Mouse (Mus musculus): ENCODE measurements around the gene Adgrl2.

Gene Adgrl2

DNA sequence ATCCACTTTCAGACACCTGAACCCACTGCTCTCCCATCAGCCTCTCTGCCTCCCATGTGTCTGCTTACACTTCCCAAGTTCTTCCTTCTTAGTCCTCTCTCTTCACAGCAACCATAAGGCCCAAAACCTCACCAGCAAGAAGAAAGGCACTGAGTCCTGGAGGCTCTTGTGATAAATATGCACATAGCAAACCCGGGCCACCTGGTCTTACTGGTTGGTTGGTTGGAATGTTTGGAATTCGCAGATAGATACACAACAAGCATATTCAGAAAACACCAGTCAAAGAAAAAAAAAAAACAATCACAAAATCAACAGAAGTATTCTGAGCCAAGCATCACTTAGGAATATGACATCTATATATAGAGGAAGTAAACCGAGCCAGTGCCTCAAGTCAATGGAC is 64.0 kb downstream of the Adgrl2 start:
- no peak for DNase-seq (ENCODE audit: low read depth in 2 of 2, low spot score in 2 of 2)

DNA sequence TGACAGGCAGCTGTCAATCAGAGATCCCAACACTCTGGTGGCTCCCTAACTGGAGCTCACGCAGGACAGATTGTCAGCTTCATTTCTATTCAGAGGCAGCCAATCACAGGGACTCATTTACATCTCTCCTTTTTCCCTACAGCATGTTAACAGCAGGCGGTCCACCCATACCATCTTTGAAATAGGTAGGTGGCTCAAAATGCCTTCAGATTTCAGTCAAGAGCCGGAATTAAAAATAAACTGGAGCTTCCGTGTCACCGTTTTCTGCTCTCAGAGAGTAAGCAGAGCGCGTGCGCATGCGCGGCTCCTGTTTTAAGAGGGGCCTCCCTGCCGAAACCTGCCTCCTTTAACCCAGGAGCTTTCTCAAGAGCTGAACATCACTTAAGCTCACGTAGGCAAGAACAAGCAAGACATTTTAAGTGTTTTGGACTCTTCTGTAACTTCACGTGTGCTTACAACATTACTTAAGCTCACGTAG is 67.7 kb downstream of the Adgrl2 start:
- DNase-seq (ENCODE audit: low read depth in 2 of 2, low spot score in 2 of 2), result no peak

DNA sequence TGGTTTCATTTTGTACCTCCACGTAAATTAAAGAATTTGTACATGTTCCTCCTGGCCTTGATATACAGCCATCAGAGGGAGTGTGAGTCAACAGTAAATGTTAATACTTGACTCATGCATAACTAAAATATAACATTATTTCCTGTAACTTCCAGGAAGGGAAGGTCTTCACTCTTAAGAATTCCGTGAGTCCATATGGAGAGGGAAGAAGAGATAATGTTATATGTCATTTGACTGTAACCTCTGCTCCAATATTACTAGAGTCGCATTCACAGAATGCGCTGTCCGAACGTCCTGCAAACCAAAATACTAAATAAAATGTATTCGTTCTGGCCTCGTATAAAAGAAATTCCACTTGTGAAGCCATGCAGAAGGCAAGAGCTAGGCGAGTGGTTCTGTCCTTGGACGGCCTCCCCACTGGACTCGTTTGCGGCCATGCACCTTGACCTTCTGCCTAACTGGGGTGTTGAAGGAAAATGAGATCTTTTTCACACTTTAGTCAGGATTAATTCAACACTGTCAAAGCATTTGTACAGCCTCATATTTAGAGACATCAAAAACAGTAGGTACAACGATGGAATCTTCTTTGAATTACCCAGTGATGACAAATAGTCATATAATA is 68.3 kb downstream of the Adgrl2 start:
- no peak for DNase-seq (ENCODE audit: low read depth in 2 of 2, low spot score in 2 of 2)

DNA sequence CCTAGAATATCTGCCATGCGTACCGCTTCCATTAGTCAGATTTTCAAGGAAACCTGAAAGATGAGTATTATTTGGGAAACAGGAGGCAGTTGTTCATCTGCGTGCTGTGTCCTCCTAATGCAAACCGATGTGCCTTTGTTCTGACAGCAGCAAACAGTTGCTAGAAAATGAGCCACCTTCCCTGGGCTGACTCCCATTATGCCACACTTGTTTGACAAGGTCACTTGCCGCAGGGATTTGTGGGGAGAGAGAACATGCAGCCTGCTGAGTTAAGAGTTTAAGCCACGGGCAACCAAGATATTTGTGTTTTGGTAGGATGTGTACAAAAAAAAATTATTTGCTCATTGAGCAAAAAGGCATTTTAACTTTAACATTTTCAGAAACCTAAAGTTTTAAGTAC is 69.5 kb downstream of the Adgrl2 start:
- no peak for DNase-seq (ENCODE audit: low read depth in 2 of 2, low spot score in 2 of 2)

DNA sequence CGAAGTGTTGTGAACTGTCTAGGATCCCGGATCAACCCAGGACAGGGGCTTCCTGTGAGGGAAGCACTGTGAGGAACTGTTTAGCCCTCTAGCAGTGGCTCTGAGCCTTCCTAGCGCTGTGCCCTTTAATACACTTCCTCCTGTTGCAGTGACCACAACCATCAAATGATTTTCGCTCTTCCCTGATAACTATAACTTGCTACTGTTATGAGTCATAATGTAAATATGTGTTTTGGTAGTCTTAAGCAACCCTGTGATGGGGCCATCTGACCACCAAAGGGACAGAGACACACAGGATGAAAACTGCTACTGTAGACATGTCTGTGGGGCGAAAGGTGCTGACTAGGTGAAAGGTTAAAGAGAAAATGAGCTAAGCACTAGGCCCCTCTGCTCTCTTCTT is 71.9 kb downstream of the Adgrl2 start:
- no peak for DNase-seq (ENCODE audit: low read depth in 2 of 2, low spot score in 2 of 2)

DNA sequence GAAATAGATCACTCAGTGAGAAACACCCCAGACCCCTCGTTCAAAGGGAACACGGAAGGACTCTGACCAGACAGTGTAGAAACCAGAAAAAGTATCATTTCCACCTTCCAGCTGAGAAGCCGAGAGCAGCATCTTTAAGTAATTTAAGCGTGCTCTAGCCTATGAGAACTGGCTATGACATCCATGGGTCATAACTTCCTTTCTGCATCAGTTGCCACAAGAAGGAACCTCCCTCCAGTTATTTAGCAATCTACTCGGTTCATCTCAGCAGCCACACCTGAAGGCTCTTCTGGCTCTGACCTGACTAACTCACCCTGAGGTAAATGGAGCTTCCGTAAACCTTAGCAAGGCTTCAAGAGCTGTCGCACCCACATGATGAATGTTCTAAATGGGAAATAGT is 72.5 kb downstream of the Adgrl2 start:
- no peak for DNase-seq (ENCODE audit: low read depth in 2 of 2, low spot score in 2 of 2)

DNA sequence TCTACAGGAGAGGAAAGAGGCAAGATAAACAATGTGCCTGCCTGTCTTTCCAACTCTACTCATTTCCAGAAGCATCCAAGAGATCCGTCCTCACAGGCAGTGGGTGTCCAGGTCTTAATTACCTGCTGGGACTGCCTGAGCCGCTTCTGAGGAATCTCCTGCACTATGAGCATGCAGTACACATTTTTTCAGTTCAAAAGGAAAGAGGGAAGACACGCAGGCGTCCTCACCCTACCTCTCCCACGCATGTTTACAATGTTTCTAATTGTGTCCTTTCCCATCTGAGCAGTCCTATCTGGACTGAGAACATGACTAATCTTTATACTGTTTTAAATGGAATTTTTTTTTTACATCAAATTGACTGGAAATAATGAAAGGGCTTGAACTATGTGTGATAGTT is 74.1 kb downstream of the Adgrl2 start:
- no peak for DNase-seq (ENCODE audit: low read depth in 2 of 2, low spot score in 2 of 2)

DNA sequence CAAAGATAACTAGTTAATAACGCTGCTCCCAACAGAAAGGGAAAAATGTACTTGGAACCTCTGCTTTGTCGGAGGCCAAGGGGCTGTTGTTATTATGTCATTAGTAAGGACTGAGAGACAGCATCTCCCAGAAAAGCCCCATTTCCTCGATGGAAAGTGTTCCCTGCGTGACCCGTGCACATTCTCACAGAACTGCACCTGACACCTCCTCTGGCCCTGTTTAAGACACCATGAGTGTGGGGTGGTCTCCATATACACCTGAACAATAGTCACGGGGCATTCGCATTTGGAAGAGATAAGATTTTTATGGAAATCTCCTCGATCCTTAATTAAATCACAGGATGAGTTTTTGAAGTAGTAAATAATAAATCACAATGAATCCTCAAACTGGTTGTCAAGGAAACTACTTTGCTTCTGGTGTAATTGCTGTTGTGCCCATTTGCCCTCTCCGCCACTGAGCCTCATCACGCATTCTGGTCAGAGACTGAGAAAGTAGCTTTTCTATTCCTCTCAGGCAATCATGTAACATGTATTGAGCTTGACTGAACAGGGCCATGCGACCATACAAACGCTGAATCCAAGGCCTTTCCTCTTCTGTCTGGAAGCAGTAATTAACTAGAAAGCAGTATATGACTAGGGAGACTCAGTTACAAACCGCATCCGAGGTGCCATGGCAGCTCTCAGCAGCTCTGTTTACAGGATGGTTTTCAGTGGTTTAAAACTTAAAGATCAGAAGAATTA is 77.2 kb downstream of the Adgrl2 start:
- no peak for DNase-seq (ENCODE audit: low read depth in 2 of 2, low spot score in 2 of 2)

DNA sequence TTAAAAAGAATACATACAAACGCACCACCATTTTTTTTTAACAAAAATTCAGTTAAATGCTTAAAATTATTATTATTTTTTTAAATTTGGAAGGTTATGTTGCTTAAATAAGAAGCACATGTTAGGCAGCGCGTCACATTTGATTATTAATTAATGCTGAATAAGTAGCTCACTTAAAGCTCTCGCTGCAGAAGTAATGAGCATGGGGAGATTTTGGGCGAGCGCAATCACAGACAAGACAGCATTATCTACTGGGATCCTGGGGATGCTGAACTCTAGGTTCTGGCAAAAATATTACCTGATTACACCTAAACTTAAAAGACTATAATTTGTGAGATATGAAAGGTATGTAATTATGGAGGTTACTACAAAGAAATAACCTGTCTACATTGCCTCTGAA is 77.8 kb downstream of the Adgrl2 start:
- DNase-seq (ENCODE audit: low read depth in 2 of 2, low spot score in 2 of 2), result no peak

DNA sequence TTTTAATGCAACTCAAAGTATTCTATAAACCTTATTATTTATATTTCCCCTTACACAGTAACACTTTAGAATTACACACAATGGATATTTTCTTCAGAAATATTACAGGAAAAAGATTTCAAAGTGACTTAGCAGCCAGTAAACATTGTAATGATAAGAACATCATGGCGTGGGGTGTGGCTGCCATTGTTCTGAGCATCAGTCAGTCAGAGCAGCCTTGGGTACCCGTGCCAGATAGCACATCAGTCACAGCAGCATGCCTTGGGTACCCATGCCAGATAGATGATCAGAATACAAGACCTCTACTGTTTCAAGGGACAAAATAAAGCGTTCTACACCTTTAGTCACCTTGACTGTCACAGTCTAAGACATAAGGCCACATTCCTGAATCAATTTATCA is 82.5 kb downstream of the Adgrl2 start:
- no peak for DNase-seq (ENCODE audit: low read depth in 2 of 2, low spot score in 2 of 2)

DNA sequence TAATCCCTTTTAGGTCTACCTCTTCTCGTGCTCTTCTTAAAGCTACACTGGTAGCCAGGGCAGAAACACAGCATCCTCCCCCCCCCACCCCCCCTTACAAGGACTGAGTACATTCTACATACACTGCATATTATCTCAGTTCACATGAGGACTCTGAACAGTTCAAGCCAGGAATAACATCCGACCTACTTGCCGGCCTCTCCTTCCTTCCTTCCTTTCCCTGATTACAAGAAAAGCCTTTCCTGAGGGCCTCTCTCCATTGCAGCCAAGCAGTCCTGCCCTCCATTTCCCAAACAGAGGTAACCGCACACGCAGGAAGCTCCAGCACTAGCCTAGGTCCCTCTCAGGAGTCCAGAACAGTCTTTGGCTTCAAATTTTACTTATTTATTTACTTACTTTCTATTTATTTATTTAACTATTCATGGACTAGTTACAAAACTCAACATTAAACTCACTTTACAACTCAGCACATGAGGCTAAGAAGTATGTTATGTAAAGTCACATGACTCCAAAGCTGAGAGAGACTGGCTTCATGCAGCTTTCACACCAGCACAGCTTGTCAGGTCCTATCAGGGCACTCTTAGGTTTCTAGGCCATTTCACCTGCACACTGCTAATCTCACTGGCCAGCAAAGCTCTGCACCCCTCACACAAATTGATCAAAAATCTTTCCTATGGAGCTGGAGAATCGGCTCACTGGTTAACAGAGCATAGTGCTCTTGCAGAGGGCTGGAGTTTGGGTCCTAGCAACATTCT is 83.2 kb downstream of the Adgrl2 start:
- DNase-seq (ENCODE audit: low read depth in 2 of 2, low spot score in 2 of 2), result no peak

DNA sequence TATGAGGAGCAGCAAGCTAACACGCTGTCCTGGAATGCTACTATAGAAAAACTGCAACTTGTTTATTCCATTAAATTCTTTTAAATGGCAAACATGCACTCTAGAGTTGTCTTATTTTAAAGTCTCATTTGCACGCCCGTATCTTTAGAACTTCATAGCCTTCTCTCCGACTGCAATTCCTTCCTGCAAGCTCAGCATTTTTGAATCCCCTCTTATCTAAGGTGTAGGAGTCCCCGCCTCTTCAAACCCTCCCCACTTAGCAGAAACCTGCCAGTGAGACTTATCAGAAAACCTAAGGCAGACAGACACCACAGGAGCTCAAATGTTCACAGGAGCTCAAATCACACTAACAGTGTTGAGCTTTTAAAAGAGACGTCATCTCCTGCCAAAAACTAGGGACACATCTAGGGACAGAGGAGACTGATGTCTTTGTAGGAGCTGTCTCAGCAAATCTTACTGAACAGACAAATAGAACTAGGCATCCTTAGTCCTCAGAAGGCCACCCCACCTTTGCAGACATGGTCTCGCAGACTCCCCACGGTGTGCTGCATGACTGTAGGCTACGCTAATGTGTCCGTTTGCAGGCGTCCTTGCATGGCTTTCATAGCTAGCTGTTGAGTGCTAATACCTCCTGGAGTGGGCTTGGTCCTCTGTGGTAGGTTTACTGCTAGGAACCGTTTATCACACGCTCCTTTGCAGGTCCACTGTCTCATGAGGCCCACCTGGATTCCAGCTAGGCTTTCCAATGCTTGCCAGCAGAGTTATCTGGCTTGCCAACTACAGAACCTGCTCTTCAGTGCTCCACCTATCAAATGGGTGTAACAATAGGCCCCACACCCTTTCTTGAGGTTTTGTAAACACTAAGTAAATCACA is 84.2 kb downstream of the Adgrl2 start:
- DNase-seq (ENCODE audit: low read depth in 2 of 2, low spot score in 2 of 2), result no peak

DNA sequence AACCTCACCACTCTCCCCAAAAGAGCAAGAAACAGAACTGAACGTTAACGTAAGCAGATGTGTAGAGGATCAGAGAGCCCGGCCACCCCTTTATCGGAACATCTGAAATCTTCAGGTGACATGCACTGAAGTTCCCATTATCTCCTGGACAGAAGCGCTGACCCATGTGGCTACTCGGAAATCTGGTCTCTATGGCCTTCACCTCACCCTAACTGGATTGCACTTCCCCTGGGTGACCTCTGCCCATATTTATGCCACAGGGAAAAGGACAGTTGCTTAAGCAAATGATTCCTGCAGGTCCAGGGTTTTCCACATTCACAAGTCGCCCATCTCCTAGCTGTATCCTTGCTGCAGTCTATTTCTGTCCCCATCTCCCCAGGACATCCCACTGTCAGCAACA is 84.9 kb downstream of the Adgrl2 start:
- DNase-seq (ENCODE audit: low read depth in 2 of 2, low spot score in 2 of 2), result no peak

DNA sequence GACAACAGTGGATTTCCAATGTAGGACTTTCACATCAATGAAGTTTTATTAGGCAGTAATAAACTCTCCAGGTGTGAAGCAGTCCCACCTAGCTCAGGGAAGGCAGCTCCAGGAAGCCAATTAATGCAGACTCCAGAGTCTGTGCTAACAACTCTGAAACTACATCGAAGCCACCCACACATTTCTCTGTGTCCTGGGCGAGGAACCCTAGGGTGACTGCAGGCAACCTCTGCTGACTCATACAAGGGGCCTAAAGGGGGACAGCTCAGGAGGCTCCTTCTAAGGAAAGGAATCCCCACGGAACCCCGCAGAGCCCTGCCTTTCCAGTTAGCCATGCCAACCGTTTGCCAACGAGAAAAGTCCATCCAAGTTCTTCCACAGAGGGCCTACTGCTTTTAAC is 90.5 kb downstream of the Adgrl2 start:
- no peak for DNase-seq (ENCODE audit: low read depth in 2 of 2, low spot score in 2 of 2)

DNA sequence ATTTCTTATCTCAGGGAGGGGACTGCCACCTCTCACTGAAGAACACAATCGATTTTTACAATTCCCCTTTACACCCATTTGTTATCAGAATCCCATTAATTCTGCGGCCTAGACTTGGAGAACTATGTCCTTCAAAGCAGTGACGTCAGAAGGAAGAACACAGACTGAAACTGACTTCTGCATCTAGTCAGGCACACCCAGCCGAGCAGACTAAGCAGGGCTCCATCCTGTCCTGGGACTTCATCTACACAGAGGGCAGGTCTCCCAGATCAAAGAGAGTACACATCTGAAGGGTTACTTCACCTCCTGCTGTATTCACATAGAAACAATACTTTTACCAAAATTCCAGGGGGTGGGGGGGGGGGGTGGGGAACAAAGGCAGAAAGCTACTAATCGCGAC is 90.9 kb downstream of the Adgrl2 start:
- no peak for DNase-seq (ENCODE audit: low read depth in 2 of 2, low spot score in 2 of 2)

DNA sequence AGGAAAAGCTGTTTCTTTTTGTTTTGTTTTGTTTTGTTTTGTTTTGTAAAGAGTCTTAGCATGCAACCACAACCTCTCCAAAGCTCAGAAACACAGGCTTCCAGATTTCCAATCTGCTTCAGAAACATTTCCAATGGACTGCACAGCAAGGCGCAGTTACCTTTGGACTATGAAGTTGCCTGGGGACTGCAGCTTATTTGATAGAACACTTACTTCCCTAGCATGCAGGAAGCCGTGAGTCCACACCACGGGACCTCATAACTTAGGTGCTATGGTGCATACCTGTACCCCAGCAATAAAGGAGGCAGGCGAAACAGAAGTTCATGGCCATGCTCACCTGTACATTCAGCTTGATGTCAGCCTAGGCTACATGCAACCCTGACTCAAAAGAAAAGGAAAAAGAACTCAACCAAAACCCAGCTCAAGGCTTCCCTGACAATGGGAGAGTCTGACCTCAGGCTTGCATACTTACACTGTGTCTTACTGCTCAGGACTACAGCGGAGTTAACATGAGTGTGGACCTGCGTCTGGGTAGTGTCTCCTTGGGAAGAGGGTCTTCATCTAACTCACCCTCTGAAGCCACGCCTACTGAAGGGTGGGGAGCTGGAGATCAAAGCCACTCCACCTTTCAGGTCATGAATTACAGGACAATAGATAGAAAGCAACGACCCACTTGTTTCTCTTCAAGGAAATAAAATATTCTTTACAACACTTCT is 91.7 kb downstream of the Adgrl2 start:
- DNase-seq (ENCODE audit: low read depth in 2 of 2, low spot score in 2 of 2), result no peak

DNA sequence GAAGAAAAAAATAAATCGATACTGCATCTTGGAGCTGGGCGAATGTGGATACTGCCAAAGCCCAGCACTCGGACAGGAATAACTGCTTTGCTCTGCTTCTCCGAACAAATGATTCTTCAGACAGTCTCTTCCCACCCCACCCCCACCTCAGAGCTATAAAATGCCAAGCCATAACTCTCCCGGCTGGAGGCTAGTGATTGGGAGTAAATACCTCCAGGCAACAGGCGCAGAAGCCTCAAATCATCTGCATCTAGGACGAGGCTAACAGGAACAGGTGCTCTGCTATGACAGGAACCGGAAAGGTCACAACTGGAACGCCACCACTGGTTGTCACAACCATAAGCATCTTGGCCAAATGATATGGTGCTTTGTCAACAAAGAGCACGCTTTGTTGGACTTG is 94.1 kb downstream of the Adgrl2 start:
- no peak for DNase-seq (ENCODE audit: low read depth in 2 of 2, low spot score in 2 of 2)

DNA sequence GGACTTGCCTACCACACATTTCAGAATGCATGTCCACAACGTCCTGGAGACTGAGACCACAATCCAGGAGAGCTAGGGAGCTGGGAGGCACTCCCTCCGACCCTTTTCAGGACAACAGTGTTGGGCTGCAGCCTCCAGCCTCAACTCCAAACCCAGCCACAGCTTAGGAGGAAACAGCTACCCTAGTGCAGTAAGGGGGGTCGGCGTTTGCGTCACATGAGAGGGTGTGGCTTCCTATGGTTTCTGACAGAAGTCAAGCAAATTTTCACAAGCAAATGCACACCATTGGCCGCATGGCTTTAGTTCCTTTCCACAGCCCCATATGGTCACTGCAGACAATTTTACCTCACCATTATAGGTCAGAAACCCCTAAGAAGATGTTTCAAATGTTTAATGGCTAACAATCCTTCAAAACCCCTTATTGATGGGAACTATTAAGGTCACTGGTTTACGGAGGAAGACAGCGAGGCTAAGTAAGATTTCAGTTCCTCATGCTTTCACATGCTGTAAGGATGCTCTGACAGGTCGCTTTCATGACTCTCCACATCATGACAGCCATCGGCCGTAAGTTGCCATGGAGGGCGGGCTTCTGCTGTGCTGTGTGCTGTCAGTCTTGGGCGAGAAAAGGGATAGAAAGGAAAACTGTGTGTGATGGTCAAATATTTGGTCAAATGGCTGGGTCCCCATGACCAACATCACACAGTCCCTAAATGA is 94.8 kb downstream of the Adgrl2 start:
- peak in 1 of 2 experiments; percentile 7 for DNase-seq (ENCODE audit: low read depth in 2 of 2, low spot score in 2 of 2)

DNA sequence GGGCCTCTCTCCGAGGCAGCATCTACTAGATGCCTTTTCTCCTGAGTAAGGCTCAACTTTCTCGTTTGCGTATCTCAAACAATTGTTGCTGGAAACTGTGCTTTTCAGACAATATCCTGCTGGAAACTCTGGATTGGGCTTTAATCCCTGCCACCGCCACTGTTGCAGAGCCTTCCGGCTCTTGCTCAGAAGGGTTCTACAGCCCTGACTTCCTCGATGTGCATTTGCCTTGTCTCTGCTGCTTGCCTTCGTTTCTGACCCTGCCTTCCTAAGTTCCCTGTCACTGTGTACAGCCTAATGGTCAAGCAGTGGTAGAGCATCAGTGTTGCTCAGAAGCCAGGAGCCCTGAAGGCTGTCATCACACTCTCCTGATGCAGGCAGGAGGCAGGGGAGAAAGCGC is 95.5 kb downstream of the Adgrl2 start:
- no peak for DNase-seq (ENCODE audit: low read depth in 2 of 2, low spot score in 2 of 2)

DNA sequence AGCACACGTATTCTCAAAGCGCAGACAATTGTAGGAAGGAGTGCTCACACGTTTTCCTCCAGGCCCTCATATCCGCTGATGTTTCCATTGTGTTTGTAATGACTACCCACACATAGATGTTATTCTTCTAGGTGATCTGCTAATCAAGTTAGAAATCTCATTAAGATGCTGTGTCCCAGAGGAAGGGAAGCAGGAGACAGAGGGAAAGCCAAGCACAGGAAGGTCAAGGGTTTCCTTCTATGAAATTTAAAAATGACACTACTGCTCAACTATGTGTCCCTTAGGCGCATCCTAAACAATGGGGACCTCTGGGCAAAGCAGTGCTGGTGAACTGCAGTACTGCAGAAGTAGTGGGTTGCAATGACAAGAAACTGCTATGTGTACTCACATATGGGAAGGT is 102.5 kb downstream of the Adgrl2 start:
- no peak for DNase-seq (ENCODE audit: low read depth in 2 of 2, low spot score in 2 of 2)

All from CD8-positive naive resting alpha-beta T cell, adult 2 months (primary cell).